Mouse (Mus musculus): ENCODE data around the gene Ikbip. TPM values are rescaled to one million over a fixed set of nuclear protein-coding genes. Genes with fewer than 3 reads are reported as not detected.

Gene Ikbip
- 12.4 and 12.9 TPM in 2 replicates for polyA plus RNA-seq (2015; fragmentation: Nextera tagmentation; extraction: Ambion mirVana)

- Histone ChIP-seq H3K4me3 (peak within 1 kb of the TSS; percentile 88), H3K9me3 (no peaks in the 10 kb centered on the region), H3K9ac (replicated peaks) (peak within 1 kb of the TSS; percentile 80), H3K4me1 (peaks cover 20% of the 10 kb centered on the region), H3K4me2 (replicated peaks) (peak within 1 kb of the TSS; percentile 67), H3K27me3 (no peaks in the 10 kb centered on the region), H3K27ac (replicated peaks) (peak within 1 kb of the TSS; percentile 83), H3K36me3 (peaks cover 6% of the 10 kb centered on the region; the same call in 1 of the 2 replicates)
- WGBS, result under 1% methylated on average over 86 of the region's 87 CpGs
- ATAC-seq (replicated peaks), result peak; percentile 96
Observed at GRCm38 (mm10) chr10:91082550-91083392, at the start of gene Ikbip, which contains the start of gene Apaf1. Gene Ikbip (plus strand): TSS chr10:91082940. Gene Apaf1 (minus strand): TSS chr10:91082770.

DNA sequence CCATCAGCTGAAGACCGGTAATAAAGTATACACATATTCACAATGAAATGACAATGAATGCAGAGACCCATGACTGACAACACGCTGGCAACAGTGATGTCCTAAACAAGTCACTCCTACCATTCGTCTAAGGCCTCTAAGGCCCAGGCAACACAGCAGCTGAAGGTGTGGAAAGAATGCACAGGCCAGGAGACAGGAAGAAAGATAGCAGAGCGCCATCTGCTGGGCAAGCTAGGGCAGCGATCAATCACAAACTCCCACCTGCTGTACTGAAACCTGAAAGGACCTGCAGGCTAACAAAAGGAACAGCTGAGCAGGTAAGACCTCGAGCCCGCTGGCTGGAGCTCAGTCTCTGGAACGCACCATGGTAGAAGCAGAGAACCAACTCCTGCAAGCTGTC, 48.8 kb upstream of the Ikbip start:
- peak; percentile 73 for ATAC-seq (replicated peaks)
- H3K36me3 ChIP-seq, result peaks cover 15% of the 10 kb centered on the region; the same call in 1 of the 2 replicates
- WGBS, result 21% methylated on average over 8 of the region's 8 CpGs

GRCm38 (mm10) chr10:91049696-91050095, 33.0 kb upstream of the Ikbip start:
- Histone ChIP-seq H3K36me3 (peaks cover 27% of the 10 kb centered on the region), H3K27ac (replicated peaks) (no peak overlapping the region), H3K4me1 (no peaks in the 10 kb centered on the region), H3K9ac (replicated peaks) (no peak overlapping the region), H3K4me3 (no peak overlapping the region), H3K4me2 (replicated peaks) (no peak overlapping the region), H3K9me3 (no peaks in the 10 kb centered on the region), H3K27me3 (no peaks in the 10 kb centered on the region)
- ATAC-seq (replicated peaks), result no peak
- WGBS, result 79% methylated on average over 4 of the region's 4 CpGs

More for the DNA sequence above, 48.8 kb upstream of the Ikbip start:
- Histone ChIP-seq H3K9ac (replicated peaks) (no peak overlapping the region), H3K9me3 (no peaks in the 10 kb centered on the region), H3K27ac (replicated peaks) (no peak overlapping the region), H3K4me2 (replicated peaks) (no peak overlapping the region), H3K4me3 (no peak overlapping the region), H3K27me3 (no peaks in the 10 kb centered on the region), H3K4me1 (no peaks in the 10 kb centered on the region)

DNA sequence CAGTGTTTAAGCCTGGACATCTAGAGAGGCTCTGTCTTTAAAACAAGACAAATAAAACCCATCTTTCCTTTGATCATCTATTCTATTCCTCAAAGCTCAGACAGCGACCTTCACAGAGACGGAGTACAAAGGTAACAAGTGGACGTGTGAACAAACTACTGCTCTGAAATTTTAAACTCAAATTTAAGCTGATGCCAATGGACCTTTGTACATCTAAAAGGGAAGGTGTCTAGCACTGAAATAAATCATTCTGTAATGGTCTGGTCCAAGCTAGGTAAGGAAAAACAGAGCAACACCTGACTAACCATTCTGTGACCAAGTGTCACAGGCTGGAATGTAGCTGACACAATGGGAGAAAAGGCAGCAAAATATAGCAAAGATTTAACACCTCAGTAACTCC, 31.6 kb upstream of the Ikbip start:
- Histone ChIP-seq H3K4me1 (no peaks in the 10 kb centered on the region), H3K27me3 (no peaks in the 10 kb centered on the region), H3K36me3 (peaks cover 32% of the 10 kb centered on the region), H3K4me2 (replicated peaks) (no peak overlapping the region), H3K9ac (replicated peaks) (no peak overlapping the region), H3K4me3 (no peak overlapping the region), H3K9me3 (no peaks in the 10 kb centered on the region), H3K27ac (replicated peaks) (no peak overlapping the region)
- ATAC-seq (replicated peaks), result no peak
- WGBS, result 95% methylated on average over 3 of the region's 3 CpGs

GRCm38 (mm10) chr10:91052734-91053133, 30.0 kb upstream of the Ikbip start:
- no peak overlapping the region for H3K9ac ChIP-seq (replicated peaks)
- no peak overlapping the region for H3K4me2 ChIP-seq (replicated peaks)
- no peak overlapping the region for H3K4me3 ChIP-seq
- peaks cover 27% of the 10 kb centered on the region for H3K36me3 ChIP-seq
- H3K9me3 ChIP-seq, result no peaks in the 10 kb centered on the region
- H3K4me1 ChIP-seq, result no peaks in the 10 kb centered on the region
- H3K27me3 ChIP-seq, result no peaks in the 10 kb centered on the region
- no peak for ATAC-seq (replicated peaks)
- no peak overlapping the region for H3K27ac ChIP-seq (replicated peaks)

DNA sequence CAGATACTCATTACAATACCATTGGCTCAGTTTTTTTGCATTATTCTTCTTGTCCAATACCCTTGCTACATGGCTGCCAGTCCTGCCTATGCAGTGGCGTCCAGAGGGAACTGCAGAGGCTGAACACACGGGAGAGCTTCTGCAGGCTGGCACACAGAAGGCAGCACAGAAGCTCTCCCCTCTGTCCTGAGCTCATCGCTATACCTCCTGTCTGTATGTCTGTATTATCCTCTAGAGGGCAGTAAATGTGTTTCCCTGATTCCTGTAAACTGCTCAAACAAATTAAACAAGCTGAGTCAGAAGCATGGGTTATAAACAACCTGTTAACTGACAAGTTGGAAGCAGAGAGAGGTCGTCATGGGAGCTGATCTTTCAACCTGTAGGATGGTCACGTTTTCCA, 22.0 kb upstream of the Ikbip start:
- 32% methylated on average over 5 of the region's 5 CpGs for WGBS
- Histone ChIP-seq H3K4me1 (0 out of 2 replicates have a peak, but pooled peaks cover 5% of the 10 kb centered on the region), H3K4me3 (no peak overlapping the region), H3K27me3 (no peaks in the 10 kb centered on the region), H3K4me2 (replicated peaks) (no peak overlapping the region), H3K36me3 (peaks cover 26% of the 10 kb centered on the region), H3K9me3 (no peaks in the 10 kb centered on the region), H3K9ac (replicated peaks) (no peak overlapping the region), H3K27ac (replicated peaks) (no peak overlapping the region)
- ATAC-seq (replicated peaks), result peak; percentile 73; the same call in 1 of the 2 replicates

GRCm38 (mm10) chr10:91062355-91062754, 20.4 kb upstream of the Ikbip start:
- Histone ChIP-seq H3K4me1 (0 out of 2 replicates have a peak, but pooled peaks cover 5% of the 10 kb centered on the region), H3K27ac (replicated peaks) (no peak overlapping the region), H3K27me3 (no peaks in the 10 kb centered on the region), H3K4me2 (replicated peaks) (no peak overlapping the region), H3K9me3 (no peaks in the 10 kb centered on the region), H3K36me3 (peaks cover 39% of the 10 kb centered on the region), H3K9ac (replicated peaks) (no peak overlapping the region), H3K4me3 (no peak overlapping the region)
- ATAC-seq (replicated peaks), result no peak
- WGBS, result 91% methylated on average over 6 of the region's 6 CpGs

- Histone ChIP-seq H3K4me1 (no peaks in the 10 kb centered on the region), H3K27me3 (no peaks in the 10 kb centered on the region), H3K4me3 (no peak overlapping the region), H3K4me2 (replicated peaks) (no peak overlapping the region), H3K27ac (replicated peaks) (no peak overlapping the region), H3K9ac (replicated peaks) (no peak overlapping the region), H3K36me3 (peaks cover 15% of the 10 kb centered on the region; the same call in 1 of the 2 replicates), H3K9me3 (no peaks in the 10 kb centered on the region)
- WGBS, result 50% methylated on average over 1 of the region's 1 CpGs
- no peak for ATAC-seq (replicated peaks)
Observed at GRCm38 (mm10) chr10:91071768-91072167, 11.0 kb upstream of the Ikbip start.

GRCm38 (mm10) chr10:91073345-91073744, 9.4 kb upstream of the Ikbip start:
- Histone ChIP-seq H3K4me3 (no peak overlapping the region), H3K36me3 (peaks cover 14% of the 10 kb centered on the region; the same call in 1 of the 2 replicates), H3K4me2 (replicated peaks) (no peak overlapping the region), H3K9me3 (no peaks in the 10 kb centered on the region), H3K27ac (replicated peaks) (no peak overlapping the region), H3K27me3 (no peaks in the 10 kb centered on the region), H3K9ac (replicated peaks) (no peak overlapping the region), H3K4me1 (no peaks in the 10 kb centered on the region)
- 62% methylated on average over 3 of the region's 3 CpGs for WGBS
- no peak for ATAC-seq (replicated peaks)

DNA sequence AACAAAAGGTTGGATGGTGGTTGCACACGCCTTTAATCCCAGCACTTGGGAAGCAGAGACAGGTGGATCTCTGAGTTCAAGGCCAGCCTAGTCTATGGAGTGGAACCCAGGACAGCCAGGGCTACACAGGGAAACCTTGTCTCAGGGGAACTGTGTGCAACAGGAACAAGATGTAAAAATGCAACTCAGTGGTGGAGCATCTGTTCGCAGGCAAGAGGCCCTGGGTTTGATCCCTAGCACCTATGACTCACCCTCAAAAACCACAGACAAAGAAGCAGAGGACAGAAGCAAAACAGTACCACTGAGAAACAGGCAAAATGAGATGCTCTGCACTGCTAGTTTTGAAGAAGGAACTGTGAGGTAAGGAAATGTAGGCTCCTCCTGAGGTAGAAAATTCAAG, 6.1 kb upstream of the Ikbip start:
- H3K36me3 ChIP-seq, result peaks cover 14% of the 10 kb centered on the region; the same call in 1 of the 2 replicates
- H3K9ac ChIP-seq (replicated peaks), result no peak overlapping the region
- H3K4me3 ChIP-seq, result no peak overlapping the region
- H3K27me3 ChIP-seq, result no peaks in the 10 kb centered on the region
- no peak overlapping the region for H3K27ac ChIP-seq (replicated peaks)
- H3K4me1 ChIP-seq, result peaks cover 11% of the 10 kb centered on the region
- WGBS, result 94% methylated on average over 2 of the region's 2 CpGs
- H3K9me3 ChIP-seq, result no peaks in the 10 kb centered on the region
- no peak for ATAC-seq (replicated peaks)
- no peak overlapping the region for H3K4me2 ChIP-seq (replicated peaks)

GRCm38 (mm10) chr10:91080540-91080939, 2.2 kb upstream of the Ikbip start:
- Histone ChIP-seq H3K9me3 (no peaks in the 10 kb centered on the region), H3K36me3 (peaks cover 14% of the 10 kb centered on the region; the same call in 1 of the 2 replicates), H3K4me3 (no peak overlapping the region), H3K4me1 (peaks cover 20% of the 10 kb centered on the region), H3K27me3 (no peaks in the 10 kb centered on the region), H3K4me2 (replicated peaks) (no peak overlapping the region), H3K27ac (replicated peaks) (no peak overlapping the region), H3K9ac (replicated peaks) (no peak overlapping the region; the same call in 1 of the 2 replicates)
- no peak for ATAC-seq (replicated peaks)
- WGBS, result 90% methylated on average over 5 of the region's 5 CpGs

GRCm38 (mm10) chr10:91081959-91082507, 707 bp upstream of the Ikbip start:
- Histone ChIP-seq H3K4me1 (peaks cover 20% of the 10 kb centered on the region), H3K9ac (replicated peaks) (peak overlapping the region; percentile 80), H3K4me3 (peak overlapping the region; percentile 88), H3K9me3 (no peaks in the 10 kb centered on the region), H3K4me2 (replicated peaks) (peak overlapping the region; percentile 67), H3K27me3 (no peaks in the 10 kb centered on the region), H3K27ac (replicated peaks) (peak overlapping the region; percentile 83), H3K36me3 (peaks cover 8% of the 10 kb centered on the region; the same call in 1 of the 2 replicates)
- peak; percentile 49; the same call in 1 of the 2 replicates for ATAC-seq (replicated peaks)
- 1% methylated on average over 27 of the region's 27 CpGs for WGBS
